Mouse (Mus musculus) kidney, postnatal 4 days (tissue): Measurements from ENCODE around the gene Znrf3.

Source experiments
- DNase-seq, 2 experiments: peaks; one replicate each; pipeline ENCODE4 v3.0.0; 2021; ENCODE audit warnings: mixed read lengths in 2 of 2

The Znrf3 gene

DNA sequence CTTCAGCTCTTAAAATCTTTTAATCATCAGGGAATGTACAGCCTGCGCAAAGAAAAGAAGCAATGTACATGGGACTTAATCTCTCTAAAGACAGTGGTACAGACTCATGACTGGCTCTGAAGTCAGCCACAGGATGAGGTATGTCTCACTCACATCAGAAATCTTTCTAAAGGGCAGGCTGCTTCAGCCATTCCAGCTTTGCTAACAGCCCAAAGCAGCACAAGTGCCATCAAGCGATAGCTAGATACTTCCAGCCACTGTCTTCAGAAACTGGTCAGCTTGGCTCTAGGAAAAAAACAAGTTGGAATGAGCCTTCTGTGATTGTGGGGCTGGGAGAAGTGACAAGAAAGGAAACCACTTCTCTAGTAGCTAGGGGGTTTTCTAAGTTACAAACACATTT is 7.0 kb downstream of the Znrf3 start:
- DNase-seq, result no peak

DNA sequence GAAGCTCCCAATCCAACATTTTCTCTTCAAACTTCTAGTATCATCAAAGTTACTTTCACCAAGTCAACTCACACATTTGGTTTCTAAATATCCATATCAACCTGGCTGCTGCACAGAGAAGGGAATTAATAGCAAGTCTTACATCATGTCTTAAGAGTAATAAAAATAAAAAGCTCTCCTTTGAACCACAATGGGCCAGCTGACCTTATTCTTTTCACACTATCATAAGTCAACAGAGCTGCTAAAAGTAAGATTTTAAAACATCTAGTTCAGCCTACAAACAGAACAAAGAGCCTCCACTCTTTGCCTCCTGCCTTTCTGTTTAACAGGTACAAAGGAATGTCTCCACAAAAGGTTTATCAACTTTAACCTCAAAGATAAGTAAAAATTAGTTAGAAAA is 7.7 kb downstream of the Znrf3 start:
- DNase-seq, result no peak

DNA sequence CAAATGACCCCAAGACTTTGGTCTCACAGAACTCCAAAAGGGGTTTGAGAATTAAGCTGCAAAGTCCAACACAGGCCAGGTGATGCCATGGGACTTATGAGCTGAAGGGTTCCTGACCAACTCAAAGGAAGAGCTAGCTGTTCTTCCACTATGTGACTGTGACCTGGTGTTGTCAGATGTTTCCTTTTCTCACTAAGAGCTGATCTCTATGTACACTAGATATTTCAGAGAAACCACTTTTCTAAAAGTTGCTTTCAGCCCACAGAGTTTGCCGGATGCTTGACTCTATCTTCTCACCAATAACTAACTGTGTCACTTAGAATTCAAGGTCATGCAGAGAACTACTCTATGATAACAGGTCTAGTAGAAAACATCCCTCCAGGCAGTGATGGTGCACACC is 9.2 kb downstream of the Znrf3 start:
- no peak for DNase-seq

DNA sequence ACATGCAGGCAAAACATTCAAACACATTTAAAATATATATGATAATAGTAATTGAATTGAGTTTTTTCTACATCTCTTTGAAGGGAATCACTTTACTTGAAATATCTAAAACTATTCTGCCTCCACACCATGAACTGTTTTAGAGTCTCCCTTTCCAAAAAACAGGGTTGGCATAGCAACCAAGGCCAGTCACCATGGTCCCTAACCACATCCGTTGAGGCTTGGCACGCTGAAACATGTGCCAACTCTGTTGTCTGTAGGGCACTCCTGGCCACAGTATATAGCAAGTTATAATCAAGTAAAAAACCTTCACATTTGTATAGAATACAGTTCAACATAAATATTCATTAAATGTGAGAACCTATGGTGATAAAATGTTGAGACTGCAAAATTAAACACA is 12.3 kb downstream of the Znrf3 start:
- no peak for DNase-seq

DNA sequence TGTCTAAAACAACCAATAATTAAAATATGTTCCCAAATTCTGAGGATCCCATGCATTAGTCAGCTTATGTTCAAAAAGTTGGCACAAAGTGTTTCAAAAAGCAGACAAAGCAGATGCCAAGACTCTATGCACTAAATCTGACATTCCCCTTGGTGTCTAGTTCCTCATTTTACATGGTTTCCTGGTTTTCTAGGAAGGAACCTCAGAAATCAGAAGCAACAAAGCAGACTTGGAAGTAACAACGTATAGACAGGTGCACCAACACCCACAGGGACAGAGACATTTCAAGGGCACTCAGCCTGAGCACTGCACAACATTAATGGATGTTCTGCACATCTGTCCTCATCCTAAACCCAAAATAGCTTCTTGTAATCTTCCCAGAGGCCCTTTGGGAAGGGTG is 13.8 kb downstream of the Znrf3 start:
- DNase-seq, result no peak

DNA sequence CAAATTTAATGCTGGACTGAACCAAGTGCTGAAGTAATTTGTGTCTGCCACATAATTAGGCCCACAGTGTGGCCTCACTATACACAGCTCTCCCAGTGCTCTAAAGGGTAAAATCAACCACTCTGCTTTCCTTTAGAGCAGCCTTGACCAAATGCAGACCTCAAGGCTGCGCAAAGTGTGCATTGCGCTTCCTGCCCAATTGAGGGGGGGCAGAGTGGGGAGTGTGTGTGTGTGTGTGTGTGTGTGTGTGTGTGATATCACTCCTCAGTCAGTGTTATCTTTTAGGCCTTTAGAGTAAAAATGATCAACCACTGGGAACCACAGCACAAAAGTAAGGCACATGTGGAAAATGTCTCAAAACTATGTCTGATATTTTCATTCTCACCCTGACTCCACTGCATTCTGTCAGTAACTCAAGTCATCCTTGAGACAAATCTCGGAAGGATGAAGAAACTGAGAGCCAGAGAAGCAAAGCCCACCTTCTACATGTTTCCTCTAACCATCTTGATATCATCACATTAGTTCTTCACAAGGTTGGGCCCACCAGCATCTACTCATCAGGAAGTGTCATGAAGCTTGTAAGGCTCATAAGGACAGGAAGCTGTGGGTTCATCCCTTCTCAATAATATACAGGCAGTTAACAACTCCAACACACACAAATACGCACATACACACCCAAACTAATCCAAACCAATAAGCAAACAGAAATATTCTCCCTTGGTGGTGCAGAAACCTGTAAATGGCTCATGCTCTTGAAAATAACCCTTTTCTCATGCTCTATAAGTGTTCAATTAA is 15.1 kb downstream of the Znrf3 start:
- no peak for DNase-seq

DNA sequence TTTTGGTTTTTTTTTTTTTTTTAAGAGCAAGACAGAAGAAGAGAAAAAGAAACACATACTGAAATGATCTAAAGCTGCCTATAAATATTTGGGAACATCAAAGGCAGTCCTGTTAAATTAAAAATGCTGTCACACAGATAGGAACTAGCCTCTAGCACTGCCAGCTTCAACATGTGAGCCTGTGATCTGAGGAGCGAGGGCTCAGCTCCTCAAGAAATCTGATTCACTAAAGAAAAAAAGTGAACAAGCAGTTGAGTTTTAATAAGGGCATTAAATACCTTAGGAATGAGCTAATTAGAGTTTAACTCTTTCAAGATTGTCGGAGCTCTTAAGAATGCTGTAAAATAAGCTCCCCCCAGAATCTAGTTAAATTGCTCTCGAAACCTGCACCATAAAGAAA is 17.4 kb downstream of the Znrf3 start:
- no peak for DNase-seq

DNA sequence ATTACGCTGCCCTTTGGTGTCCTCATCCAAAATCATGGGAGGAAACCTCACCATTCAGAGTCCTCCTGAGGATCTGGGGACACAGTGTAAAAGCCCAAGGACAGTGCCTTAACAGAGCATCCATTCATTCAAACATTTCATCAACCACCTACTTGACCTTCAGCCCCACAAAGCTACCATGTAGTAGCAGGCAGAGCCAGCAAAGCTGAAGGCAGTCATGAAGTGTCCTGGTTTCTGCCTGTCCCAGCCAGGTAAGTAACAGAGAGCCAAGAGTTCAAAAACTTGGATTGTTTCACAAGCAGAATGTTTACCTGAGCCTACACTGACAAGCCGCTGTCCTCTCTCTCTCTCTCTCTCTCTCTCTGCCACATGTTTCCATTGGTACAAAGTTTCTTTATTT is 18.3 kb downstream of the Znrf3 start:
- no peak for DNase-seq

DNA sequence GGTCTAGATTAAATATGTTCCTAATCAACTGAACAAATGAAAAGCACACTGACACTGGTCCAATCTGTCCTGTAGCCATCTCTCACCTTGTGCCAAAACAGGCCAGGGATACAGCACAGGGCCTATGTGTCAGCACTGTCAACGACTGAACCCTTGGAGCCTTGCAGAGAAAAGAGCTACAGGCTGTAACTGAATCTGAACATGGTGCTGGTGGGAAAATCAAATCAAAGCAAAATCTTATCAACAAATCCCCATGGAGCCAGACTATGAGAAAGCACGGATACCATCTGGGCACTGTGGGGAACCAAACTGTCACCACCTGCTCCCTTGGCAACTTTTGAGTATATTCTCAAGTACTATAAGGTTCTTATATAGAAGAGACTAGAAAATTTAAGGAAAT is 19.5 kb downstream of the Znrf3 start:
- no peak for DNase-seq

DNA sequence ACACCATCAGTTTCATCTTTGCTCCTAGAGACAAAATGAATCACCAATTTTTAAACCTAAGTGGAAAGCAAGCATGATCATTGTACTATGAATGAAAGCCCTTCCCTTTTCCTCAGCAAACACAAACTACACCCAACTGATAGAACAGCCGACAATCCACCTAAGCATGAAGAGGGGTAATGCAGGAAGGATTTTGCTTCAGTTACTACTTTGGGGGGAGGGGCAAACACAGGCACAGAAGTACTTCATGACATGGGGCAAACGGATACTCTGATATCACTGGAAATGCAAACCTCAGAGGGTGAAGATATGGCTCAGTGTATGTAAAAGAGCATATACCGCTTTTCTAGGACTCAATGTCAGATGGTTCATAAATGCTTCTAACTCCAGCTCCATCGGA is 20.5 kb downstream of the Znrf3 start:
- DNase-seq, result no peak

DNA sequence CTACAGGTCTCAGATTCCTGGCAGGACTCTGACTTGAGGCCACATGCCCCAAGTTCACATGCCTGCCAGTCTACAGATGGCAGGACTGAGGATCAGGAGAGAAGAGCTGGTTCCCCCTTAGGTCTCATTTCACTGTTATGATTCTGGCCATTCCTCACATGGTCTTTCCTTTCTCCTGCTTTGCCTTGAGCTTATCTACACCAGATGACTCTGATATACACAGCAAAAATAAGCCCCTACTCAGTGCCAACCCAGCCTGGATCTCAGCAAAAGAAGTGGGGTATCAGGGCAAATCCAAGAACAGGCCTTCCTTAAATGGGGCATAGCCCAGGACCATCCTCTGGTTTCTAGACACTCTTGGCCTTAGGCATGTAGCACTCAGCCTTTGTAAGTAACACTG is 21.6 kb downstream of the Znrf3 start:
- DNase-seq, result no peak

DNA sequence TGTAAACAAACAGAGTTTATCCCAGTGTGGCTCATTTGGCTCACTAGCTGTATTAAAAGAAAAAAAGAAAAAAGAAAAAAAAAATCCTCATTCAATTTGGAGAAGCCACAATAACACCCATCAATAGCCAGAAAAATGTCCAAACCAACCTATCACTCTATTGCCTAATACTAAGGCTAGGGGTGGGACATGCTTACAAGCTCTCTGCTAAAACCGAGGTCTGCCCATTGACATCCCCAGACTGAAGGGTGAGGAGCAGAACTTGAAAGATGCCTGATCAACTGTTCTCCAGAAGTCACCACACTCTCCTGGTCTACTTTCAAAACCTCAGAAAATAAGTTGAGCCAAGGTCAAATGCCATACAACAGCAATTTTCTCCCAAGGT is 22.4 kb downstream of the Znrf3 start:
- DNase-seq, result no peak

DNA sequence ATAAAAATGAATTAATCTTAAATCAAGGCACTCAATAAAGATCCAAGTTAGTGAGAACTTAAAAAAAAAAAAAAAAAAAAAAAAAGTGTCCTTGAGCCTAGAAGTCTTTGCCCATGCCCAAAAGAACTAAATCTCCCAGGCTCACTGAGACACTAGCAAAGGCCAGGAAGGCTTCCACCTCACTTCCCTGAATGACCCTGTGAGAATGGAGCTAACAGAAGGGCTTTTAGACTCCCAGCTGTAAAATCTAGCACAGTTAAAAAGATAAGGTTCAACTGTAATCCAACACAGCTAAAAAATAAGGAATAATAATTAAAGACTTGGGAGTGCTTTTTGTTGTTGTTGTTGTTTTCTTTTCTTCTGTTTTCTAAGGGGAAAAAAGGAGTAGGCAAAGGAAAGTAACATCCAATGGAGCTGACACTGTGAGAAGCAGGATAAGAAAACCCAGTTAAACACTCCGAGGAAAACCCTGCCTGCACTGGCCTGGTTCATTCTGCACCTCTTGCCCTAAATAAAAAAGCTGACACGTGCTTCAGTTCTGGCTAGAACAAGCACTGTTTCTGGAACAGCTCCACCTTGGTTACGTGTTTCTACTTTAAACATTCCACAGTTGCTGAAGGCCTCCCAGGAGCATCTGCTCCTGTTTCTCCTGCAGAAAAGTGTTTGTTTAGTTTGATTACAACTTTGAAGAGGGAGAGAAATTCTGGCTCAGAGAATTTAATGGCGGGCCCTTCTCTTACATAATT is 23.0 kb downstream of the Znrf3 start:
- no peak for DNase-seq

DNA sequence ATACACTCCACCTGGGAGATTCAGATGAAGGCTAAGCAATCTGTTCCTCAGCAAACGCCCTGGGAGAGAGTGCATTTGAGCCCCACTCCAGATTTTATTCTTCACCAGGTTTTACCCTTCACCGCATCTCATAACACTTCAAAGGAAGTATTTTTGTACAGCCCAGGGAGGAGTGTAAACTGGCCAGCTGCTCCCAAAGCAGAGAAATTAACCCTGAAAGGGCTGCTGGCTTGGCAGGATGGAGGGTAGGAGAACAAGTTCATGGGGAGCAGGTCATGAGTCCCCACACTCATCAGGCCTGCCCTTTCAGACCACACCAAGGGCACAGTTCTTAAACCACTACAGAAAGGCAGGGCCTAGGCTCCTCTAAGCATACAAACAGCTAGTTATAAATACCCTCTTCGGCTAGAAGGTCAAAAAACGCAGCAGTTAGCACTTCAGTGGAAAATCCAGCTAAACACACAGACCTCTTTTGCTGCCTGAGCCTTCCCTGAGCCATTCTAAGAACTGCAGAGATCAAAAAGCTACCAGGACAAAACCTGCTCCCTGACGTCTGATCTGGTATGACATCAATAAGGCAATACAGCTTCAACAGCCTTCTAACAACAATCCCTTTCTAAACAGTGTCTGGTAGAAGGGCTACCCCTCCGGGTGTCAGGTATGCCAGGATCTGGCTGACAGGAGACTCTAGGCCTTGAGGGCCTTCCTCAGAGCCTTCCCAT is 28.9 kb downstream of the Znrf3 start:
- DNase-seq, result peak; percentile 57 to 71

DNA sequence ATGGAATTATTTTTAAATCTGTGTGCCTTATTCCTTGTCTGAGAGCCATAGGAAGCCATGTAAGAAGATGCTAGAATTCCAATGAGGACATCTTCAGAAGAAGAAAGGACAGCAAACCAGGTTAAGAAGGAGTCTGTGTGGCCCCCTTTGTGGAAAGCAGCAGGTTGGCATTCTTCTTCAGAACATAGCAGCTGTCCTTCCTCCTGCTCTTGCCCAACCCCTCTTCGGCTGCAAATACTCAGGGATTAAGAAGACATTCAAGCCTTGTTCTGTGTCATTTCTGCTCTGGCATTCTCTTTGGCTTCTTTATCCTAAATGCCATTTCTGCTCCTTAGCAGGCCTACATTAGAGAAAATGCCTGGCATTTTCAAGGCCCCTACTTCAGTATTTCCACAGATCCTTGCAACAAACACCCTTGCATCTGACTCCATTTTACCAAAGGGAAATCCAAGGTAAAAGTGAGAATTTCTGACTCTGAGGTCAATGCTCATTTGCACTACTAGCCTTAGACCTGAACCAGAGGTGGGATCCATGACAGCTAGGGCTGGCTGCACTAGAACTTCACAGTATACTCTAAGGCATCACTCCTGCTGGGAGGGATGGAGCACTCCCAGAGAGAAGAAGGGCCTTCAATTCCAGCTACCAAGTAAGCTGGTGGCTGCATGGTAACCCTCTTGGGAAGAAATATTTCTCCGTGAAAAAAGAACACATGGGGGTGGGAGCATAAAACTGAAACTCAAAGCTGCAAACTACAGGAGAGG is 29.6 kb downstream of the Znrf3 start:
- DNase-seq, result no peak

DNA sequence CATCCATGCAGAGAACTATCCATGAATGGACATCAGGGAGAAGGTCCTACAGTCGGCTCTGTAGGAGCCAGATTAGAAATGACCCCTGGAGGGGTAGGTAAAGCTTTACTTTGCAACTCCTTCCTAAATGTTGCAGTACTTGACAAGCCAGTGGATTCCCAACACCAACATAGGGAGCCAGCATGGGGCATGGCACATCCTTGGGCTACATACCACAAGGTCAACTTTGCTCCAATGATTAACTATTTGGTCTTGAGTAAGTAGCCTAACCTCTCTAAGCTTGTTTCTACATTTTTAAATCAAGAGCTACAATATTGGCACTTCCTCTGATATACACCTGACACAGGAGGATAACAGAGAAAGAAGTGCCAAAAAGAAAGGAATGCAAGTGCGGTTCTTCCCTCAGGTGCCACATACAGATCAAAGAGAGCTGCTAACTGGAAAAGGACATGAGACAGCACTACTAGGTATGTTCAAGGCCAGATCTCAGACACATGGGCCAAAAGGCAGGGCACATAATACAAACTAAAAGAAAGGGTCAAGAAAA is 31.9 kb downstream of the Znrf3 start:
- DNase-seq, result no peak

DNA sequence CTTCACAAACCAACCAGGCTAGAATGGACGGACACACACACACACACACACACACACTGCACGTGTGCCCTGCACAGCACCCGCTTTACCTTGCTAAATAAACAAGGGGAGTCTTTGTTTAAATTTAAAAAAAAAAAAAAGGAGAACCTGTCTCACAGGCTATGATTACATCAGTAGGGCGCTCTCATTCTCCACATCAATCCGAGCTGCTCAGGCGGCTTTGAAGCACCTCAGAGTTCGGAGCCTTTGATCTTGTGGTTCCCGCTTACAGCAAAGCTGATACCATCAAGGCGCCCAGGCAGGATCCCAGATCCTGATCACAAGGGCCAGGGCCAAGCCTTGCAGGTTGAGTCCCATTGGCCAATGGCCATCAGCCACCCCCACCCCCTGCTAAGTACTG is 33.1 kb downstream of the Znrf3 start:
- peak; percentile 31 to 57 for DNase-seq

DNA sequence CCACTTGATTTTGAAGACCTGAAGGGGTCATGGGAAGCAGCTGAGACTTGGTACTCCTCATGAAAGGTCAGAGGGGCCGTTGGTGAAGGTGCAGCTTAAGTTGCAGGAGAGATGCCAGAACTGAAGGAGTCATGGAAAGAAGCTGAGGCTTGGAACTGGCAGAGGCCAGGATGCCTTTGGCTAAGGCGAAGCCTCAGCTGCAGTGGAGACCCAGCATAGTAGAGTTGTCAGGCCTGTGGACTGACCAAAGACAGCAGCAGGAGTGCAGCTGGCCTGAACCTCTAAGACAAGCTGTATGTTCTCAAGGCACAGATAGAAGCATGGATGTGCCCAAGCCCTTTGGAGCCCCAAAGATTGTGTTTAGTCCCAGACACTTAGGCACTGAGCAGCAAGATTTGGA is 40.5 kb downstream of the Znrf3 start:
- DNase-seq, result no peak

DNA sequence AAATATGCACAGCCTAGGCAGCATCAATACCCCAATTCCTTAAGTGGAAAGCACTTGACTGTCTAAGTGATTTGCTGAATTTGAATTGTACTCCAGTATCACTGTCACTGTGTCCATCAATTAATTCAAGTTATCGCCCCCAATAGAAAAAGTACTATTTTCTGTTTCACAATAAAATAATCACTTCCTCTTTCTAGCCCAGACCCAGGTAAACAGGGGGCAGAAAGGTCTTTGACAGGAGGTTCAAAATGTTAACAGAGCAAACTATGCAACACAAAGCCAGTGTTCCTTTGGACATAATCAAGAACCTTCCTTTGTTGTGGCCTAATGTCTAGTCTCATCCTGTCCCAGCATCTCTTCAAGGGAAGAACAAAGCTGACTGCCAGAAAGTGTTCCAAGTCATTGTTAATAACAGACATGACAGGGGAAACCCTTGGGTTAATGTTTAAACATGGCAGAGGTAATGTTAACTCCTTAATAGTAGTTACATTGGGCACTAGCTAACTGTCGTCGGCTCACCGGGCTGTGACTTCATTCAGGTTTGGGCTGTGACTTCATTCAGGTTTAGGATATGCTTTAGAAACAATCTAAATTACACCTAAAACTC is 42.4 kb downstream of the Znrf3 start:
- no peak for DNase-seq

DNA sequence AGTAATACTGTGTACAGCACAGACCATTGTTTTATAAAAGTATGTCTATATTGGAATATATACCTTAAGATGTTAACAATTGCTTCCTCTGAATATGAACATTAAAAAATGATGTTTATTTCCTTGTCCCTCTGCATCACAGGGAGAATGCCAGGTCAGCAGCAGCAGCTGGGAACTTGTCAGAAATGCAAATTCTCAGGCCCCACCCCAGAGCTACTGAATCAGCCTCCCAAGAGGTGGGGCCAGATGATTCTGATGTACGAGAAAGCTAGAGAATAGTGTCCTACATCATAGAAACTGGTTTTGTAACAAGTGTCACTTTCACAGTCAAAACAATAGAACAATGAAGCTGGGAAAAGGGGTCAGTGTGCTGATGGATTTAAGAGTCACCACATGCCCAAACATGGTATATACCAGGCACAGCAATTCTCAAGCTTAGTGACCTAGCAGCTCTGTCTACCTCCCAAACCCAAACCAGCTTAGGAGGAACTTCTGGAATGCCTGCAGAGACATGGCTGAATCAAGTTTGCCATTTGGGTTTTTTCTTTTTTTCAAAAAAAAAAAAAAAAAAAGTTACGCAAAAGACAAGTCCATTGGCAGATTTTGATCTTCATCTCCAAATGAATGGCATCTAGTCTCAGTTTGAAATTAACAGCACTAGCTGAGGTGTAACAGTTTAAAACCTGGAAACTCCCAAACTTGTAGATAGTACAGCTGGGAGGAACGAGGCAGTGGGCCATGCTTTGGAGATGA is 46.2 kb downstream of the Znrf3 start:
- DNase-seq, result no peak

DNA sequence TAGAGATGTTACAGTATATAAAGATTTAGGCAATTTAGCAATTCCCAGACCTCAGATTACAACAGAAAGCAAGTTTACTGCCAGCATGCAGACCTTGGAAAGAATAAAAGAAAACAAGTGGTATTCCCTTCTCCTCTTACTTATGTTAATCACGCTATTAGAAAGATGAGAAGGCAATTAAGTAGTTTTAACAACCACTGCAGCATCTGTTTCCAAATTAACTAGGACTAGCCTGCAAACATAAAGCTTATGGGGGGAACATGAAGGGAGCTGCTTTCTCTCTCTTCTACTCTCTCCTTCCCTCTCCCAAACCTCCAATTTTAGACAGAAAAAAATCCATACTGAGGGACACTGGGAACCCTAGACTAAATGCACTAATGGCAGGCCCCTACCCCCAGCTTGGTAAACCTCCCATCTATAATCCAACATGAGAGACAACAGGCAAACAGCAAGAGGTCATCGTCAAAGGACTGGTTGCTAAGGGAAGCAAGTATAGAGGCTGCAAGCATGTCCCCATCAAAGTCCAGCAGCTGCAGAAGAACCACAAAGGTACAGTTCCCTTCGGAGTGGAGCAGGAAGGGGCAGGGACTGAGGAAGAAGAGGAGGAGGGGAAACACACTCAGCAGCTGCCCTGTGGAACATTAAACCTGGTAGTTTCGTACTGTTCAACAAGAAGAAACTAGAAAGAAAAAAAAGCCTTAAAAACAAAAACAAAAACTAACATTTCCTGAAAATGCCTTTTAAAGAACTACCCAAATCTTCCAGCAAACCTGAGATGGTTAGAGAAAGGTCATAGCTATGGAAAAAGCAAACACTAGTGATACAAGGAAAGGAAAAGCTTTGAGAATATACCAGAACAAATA is 53.4 kb downstream of the Znrf3 start:
- DNase-seq, result no peak
